Mouse (Mus musculus) spleen, adult 12 weeks (tissue): ENCODE results near the gene Neu4.
"Not testable (repeated sequence)": the region's sequence is repeated elsewhere in the genome, so short reads cannot be mapped to it uniquely, and the experiment has no call there.

Experiments used
- DNase-seq: peaks from one replicate; pipeline ENCODE4 v3.0.0; 2022; ENCODE audit warnings: low spot score

Neu4 gene

DNA sequence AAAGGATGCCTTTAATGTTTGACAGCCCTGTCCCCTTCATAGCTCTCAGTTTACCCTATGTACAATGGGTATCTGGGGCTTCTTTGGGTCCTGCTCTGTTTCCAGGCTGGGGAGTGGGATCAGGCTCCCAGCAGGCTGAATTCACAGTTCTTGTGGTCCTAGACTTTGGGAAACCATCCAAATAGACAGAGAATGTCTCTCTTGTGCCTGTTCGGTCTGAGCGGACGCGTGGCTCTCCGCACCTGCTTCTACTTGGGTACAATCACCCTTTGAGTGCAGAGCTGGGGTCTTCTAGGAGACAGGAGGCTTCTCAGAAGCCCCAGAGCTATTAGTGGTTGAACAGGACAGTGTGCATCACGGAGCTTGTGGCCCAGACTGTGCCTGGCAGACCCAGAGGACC is at the start of gene Neu4:
Neu4 (plus strand) TSS at position 301 of the 400 bp plus-strand sequence.
- no peak for DNase-seq

DNA sequence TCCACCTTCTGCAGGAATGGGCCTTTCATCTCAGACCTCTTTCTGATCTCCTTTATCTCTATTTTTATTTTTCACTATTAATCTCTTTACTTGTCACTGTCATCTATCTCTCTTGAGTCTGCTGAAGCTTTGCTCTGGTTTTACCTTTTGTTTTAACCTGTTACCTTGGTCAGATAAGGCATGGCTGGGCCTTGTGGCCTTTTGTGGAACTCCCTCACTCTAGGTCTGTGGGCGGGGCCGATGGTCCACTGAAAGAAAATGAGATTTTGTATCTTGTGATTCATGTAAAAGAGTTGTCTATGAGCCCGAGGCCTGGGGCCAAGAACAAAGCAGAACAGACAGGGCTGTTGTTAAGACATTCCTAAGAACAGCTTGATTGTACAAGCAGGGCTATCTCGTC is 49.5 kb upstream of the Neu4 start:
- DNase-seq: not testable (repeated sequence)

DNA sequence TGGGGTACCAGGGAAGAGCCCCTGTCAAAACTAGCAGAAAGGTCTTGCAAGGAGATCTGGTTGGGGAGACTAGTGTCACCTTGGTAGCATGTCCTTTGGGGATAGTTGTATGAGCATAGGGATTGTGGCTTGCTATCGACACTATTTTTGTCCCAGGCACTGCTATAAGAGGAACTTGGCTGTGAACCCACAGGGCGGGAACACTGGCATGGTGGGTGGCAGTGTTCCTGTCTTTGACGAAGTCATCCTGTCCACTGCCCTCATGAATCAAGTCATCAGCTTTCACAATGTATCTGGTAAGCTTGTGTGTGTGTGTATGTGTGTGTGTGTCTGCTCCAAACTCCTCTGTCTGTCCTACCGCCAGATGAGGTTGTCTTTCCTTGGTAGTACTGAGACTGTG is 44.5 kb upstream of the Neu4 start:
- not testable (repeated sequence) for DNase-seq

DNA sequence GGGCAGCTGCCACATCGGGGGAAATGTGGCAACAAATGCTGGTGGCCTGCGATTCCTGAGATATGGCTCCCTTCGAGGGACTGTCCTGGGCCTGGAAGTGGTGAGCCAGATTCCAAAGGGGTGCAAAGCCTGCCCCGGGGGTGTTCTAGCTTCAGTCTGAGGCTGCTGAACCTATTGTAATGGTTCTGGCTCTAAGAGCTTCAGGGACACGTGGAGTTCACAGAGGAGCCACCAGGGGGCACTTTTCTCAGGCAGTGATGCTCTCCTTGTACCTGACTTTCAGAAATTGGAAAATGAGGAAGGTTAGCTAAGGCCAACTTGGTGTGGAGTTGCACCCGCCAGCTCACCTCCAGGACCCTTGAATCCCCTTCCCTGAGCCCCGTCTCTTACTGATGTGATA is 42.0 kb upstream of the Neu4 start:
- not testable (repeated sequence) for DNase-seq

DNA sequence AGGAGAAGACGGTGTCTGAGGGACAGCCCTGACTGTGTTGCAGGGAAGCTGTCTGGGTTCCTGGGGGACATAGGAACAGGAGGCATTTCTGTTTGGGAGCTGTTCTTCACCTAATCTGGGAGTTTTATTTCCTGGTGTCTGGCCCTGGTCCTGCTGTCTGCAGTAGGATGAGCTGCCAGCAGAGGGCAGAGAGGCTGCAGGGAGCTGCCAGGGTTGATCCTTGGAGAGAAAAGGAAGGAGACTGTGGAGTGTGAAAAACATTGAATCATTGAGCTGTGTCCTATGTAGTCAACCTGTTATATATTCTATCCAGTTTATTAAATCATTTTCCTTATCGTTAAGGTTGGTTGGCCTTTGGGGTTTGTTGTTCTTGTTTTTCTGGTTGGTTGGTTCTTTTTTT is 39.3 kb upstream of the Neu4 start:
- DNase-seq: not testable (repeated sequence)

DNA sequence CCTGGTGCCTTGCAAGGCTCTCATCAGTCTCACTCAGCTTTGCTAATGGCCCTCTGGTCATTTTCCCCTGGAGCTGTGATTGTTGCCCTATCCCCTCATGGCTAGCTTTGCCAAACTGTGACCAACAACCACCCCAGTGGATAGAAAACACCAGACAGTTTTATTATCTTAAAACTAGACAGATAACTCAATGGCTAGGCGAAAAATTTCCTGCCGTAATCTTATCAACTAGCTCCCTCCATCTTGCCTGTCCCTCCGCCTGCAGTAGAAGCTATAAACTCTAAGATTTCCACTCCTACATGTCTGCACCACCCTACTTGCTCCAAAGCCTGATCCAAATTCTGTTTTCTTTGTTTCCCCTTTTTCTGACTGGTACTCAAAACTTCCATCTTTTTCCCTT is 34.1 kb upstream of the Neu4 start:
- no peak for DNase-seq

DNA sequence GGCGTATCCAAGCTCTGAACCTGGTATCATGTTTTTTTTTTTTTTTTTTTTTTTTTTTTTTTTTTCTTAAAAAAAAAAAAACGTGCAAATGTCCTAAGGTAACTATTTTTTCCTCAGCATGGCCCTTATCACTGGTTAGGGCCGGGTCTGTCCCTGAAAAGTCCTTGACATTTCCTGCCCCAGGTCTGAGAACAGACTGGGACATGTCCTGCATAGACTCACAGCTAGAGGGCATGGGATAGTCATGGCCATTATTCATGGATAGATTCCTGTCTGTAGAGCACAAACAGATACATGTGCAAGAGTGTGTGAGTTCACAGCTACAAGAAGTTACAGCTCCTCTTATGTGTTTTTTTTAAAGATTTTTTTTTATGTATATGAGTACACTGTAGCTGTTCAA is 31.5 kb upstream of the Neu4 start:
- no peak for DNase-seq

DNA sequence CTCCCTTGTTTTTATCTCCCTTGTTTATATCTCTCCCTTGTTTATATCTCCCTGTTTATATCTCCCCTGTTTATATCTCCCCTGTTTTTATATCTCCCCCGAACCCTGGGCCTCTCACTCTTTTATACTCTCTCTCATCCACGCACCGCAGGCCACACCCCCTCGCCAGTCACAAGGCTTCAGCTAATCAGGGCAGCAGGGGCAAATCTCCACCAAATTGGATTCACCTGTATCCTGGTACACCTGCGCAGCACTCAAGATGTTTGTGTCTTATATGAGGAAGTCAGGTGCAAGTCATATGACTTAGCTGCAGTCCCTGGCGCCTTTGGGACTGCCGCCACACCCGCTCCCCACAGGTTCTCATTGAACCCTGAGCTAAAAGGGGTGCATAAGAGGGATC is 30.0 kb upstream of the Neu4 start, which contains the start of gene Gal3st2c:
Gal3st2c (plus strand) TSS at position 301 of the 400 bp plus-strand sequence.
- DNase-seq: not testable (repeated sequence)

DNA sequence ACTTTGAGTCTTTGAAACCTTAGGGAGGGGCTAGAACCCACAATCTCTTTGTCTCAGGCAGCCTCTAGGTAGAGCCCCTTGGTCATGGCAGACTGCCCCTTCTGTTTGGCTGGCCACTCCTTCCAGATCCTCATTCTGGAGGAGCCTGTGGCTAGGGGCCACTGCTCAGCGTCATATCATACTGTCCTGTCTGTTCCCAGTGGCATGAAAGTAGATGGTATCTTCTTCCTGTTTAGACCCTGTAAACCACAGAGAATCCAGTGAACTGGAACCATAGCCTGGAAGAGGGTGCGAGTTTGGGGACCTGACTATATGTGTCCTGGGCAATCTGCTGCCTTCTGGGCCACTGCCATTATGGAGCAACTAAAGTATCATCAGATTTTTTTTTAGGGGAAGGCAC is 29.2 kb upstream of the Neu4 start:
- not testable (repeated sequence) for DNase-seq

DNA sequence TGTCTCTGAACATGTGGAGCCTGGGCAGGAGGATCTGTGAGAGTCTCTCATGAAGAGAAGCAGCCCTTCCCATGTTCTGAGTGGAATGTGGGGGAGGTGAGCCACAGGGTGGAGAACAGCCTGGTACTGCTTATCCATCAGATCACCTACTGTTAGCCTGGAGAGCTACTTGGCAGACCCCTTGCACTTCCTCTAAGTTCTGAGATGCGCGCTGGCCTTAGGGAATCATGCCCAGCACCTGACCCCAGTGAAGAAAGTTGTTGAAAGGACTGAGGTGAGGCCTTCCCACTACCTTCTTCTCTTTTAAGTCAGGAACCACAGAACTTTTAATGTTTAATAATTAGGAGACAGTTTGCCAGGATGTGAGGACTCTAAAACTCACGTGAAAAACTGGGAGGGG is 28.8 kb upstream of the Neu4 start:
- DNase-seq: not testable (repeated sequence)

DNA sequence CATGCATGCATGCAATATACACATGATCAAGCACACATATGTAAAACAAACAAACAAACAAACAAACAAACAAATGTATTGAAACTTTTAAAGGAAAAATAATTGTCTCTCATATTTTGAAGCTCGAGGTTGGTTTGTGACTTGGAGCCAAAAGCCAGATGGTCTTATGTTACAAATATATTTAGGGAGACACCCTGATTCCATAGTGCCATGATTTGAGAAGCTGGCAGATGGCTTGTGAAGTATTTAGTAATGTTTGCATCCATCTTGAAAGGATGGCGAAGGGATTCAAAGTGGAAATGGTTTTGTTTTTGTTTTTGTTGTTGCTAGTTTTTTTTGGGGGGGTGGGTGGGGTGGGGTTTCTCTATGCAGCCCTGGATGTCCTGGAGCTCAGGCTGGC is 19.2 kb upstream of the Neu4 start:
- DNase-seq: no peak

DNA sequence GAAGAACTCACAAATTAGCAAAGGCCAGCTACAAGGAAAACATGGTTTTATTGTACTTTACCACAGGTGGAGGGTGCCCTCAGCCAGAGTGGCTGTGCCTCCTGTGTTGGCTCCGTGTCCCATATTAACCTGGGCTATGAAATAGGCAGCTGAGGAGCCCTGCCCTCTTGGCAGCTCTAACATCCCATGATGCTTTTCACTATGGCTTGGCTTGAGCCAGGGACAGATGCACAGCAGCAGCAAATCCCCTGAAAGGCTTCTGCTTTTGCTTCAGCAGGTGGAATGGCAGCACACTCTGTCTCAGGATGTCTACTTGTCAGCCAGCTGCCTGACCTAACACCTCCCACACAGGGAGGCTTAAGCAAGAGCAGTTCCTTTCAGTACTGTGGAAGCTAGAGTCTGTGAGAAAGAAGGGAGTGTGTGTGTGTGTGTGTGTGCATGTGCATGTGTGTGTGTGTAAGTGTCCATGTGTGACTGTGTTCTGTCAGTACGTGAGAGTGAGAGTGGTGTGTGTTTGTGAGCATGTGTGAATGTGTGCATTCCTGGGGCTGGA is 14.2 kb upstream of the Neu4 start:
- DNase-seq: not testable (repeated sequence)

DNA sequence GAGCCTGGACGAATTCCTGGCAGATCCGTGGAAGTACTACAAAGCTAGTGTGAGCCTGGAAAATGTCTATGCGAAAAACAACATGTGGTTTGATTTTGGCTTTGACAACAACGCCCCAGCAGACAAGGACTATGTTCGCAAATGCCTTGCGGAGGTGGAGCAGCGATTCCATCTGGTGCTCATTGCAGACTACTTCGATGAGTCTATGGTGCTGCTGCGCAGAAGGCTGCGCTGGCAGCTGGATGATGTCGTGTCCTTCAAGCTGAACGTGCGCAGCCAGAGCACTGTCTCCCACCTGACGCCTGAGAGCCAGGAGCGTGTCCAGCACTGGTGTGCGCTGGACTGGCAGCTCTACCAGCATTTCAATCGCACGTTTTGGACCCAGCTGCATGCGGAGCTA is 11.4 kb upstream of the Neu4 start:
- DNase-seq: not testable (repeated sequence)

DNA sequence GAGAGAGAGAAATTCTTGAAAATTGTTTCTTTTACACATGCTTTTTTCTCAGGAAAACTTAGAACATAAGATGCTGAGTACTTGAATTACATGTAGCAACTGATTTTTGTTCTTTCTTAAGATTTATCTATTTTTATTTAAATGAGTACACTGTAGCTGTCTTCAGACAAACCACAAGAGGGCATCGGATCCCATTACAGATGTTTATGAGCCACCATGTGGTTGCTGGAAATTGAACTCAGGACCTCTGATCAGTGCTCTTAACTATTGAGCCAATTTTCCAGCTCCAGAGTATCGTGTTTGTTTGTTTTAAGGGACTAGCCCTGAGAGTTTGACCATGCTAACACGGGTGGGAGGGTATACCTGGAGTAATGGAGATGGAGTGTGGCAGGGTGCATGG is 8.6 kb upstream of the Neu4 start:
- DNase-seq: no peak

DNA sequence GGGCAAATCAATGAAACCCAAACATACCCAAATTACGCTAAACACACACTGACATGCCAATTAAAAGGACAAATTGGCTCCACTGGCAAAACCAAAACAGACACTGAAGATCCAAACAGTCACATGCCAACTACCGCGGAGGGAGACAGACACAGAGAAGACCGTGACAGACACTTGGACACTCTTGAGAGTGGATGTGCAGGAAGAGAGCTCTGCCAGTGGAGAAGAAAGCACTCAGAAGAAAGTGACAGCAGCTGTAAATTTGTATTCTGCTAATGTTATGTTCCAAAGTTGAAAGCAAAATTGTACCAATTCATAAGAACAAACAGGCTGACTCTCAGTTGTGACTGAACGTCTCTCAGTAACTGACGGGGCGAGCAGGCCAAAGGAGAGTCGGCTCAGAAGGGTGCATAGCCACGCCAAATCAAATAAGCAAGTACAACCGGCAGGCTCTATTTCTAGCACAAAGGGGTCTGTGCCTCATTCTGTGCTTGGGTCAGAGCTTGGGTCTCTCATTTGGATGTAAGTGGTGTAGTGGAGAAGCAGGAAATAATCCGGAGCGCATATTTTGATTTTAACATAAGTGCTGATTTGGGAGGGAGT is 7.4 kb downstream of the Neu4 start:
- DNase-seq: no peak

DNA sequence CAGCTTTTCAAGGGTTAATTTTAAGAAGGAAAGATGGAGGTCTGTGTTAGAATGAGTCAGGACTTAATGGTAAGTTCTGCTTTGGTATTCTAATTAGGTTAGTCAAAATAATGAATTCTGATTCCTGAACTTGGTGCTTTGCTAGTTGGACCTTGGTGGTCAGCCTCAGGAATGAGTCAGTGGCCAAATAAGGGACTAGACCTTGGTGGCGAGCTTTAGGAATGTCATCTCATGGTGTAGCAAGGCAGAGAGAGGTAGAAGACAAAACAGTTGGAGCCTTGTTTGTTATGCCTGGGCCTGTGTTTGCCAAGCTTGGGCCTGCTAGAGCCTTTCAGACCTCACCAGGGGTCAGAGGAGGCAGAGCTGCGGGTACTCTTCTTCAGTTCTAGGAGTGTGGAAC is 8.5 kb downstream of the Neu4 start:
- no peak for DNase-seq

DNA sequence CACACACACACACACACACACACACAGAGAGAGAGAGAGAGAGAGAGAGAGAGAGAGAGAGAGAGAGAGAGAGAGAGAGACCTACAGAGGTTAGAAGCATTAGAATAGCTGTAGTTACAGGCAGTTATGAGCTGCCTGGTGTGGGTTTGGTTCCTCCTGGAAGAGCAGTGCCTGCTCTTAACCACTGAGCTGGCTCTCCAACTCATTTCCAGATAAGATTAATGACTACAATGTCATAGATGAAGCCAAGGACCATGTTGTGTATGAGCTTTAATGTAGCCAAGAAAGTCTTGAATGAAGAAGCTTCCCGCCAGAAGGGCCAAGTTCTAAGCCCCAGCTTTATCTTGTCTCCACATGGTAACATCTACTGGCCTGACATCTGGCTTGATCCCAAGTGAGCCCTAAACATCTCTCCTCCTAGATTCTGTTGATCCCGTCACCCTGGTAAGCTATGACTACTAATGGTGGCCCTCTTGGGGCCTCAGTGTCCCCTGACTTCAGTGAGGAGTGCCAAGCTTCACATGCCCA is 12.9 kb downstream of the Neu4 start:
- DNase-seq: no peak

DNA sequence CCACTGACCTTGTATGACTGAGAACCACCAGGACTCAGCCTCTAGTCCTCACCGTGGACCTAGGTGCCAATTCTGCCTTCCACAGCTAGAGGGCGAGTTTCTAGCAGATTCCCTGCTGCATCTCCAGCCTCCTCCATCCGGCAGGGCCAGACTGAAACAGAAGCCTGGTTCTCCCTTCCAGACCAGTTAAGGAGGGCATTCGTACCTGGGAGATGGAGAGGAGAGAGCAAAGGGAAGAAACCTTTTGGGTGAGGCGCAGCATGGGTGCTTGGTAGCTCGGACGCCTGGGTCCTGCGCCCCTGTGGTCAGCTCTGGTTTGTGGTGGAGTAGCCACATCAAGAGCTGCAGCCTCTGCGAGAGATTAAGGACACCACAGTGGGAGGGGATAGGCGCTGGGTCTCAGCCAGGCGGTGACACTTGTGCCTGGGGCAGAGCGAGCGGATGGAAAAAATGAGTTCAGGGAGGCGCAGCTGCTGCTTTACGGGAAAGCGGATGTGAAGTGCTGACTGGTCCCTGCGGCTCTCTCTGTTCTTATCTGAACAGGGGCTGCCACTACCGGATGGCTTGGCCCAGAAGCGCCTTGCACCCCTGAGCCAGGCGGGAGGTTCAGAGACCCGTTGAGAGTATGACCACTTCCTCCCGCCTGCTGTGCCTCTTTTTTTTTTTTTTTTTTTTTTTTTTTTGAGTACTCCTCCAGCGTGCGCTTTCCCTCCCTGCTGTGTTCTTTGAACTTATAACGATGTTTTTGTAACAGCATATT is 14.9 kb downstream of the Neu4 start:
- peak; percentile 47 for DNase-seq

DNA sequence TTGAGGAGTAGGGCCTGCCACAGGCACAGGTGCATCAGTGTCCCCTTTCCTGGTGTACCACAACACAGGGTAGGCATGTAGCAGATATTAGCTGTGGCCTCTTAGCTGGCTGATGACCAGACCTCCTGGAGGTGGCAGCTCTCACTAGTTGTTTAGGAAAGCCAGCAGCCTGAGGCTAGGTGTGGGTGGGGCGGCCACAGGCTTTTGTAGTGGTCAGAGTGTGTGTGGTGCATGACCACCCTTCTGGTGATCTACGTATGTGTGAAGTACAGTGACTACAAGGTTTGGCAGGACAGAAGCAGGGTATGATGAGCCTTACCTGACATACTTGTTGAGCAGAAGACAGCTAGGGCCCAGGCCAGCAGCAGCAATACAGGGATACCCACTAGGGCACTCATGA is 20.1 kb downstream of the Neu4 start:
- DNase-seq: no peak

DNA sequence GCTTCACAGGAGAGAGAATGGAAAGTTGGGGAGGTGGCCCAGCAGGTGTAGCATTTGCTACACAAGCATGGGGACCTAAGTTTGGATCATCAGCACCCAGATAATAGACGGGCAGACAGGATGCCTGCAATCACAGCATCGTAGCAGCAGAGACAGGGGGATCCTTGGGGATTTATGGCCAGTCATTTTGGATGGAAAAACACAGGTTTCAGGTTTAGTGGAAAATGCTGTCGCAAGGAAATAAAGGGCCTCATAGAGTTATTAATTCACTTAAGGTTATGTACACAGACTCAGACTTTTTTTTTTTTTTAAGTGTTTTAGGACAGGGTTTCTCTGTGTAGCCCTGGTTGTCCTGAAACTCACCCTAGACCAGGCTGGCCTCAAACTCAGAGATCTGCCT is 25.3 kb downstream of the Neu4 start:
- no peak for DNase-seq

DNA sequence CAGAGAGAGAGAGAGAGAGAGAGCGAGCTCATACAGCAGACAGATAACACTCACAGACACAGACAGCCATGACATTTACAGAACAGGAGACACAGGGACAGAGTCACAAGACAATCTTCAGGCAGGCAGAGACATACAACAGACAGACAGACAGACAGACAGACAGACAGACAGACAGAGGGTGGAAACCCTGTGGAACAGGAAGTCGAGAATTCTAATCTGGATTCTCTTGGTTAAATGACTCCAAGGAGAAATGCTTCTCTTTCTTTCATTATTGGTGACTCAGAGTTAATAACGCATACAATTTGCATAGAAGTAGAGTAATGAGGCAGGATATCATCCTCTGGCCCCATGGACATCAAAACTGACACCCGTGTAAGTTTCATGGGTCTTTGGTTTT is 26.3 kb downstream of the Neu4 start:
- no peak for DNase-seq

DNA sequence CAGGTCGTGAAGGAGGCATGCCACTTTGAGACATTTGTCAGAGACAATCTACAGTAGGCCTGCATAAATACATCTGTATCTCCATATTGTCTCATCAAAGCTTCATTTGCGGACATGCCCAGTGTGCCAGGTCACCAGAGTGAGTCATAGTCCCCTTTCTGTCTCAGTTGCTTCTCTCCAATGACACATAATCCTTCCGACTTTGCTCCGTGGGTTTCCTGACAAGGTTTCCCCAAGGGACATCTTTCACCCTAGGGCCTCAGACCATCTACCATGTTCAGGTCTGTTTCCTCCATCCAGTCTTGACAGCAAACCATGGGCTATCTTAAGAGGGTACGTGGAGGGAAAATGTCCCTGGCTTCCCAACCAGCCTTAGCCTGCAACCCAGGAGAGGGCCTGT is 30.9 kb downstream of the Neu4 start:
- no peak for DNase-seq

DNA sequence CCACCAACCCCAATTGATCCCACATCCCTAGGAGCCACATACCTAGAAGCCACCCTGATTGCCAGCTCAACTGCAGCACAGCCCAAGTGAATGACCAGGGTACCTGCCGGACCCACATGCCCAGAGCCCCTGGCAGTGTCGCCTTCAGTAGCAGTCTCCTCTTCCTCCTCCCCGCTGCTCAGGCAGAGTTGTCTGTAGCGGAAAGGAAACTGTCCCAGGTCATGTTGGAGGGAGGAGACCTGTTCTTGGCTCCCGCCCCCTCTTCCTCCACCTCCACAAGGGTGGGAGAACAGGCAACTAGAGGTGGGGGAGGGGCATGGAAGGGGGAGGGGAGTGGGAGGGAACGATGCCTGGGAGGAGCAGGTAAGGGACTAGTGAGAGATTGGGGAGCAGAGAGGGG is 32.1 kb downstream of the Neu4 start, which contains the start of gene Pdcd1:
Pdcd1 (minus strand) TSS at position 181 of the 400 bp plus-strand sequence.
- DNase-seq: no peak
